Mouse (Mus musculus): ENCODE measurements at regions not wholly inside any gene's neighbourhood (a gene's known extent, or its start where the extent isn't known, plus 50 kb on each side); places are given as distances from the start of the nearest gene placed in this dataset.

DNA sequence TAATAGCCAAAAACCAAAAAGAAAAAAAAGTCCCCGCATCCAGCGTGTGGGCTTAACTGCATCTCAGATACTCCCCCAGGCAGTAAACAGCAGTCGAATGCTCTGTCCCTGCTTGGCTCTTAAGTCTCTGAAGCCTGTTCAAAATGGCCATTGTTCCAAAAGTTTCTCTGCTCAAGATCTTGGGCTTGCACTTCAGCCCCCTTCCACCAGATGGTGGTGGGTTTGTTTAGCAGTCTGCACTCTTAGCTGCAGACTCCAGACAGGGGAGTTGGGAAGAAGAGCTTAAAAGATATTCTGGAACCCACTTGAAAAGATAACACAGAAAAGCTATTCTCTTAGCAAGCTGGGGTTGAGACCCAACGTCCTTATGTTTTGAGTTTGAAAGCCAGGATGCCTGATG is 496.4 kb downstream of the Nedd1 start:
- no peak for DNase-seq

GRCm38 (mm10) chr10:92225071-92225470 is 497.1 kb downstream of the Nedd1 start:
- DNase-seq = no peak

- no peak for DNase-seq
Measured at GRCm38 (mm10) chr10:92219310-92219709, 502.9 kb downstream of the Nedd1 start.

GRCm38 (mm10) chr10:92170856-92171255 is 551.4 kb downstream of the Nedd1 start:
- no peak for DNase-seq

GRCm38 (mm10) chr10:92166057-92166456 is 556.2 kb downstream of the Nedd1 start:
- no peak for DNase-seq

DNA sequence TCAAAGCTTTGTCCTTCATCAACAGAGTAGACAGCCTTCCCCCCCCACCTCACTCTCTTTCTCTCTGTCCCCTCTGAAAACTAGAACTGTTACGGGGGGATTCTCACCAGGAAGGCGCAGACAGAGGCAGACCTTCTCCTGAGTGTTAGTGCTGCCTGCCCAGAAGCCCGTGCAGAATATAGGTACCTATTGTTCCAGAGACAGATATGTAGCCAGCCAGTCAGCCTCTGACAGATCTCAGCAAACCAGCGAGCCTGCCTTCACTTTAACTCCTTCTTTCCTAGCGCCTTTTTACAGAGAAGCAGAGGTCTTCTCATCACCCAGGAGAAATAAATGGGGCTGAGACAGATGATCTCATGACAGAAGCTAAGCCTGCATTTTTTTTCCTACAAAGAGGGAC is 557.2 kb downstream of the Nedd1 start:
- no peak for DNase-seq

GRCm38 (mm10) chr10:92164648-92164960 is 557.6 kb downstream of the Nedd1 start:
- no peak for DNase-seq

GRCm38 (mm10) chr10:92163851-92164647 is 558.2 kb downstream of the Nedd1 start:
- DNase-seq = no peak

DNA sequence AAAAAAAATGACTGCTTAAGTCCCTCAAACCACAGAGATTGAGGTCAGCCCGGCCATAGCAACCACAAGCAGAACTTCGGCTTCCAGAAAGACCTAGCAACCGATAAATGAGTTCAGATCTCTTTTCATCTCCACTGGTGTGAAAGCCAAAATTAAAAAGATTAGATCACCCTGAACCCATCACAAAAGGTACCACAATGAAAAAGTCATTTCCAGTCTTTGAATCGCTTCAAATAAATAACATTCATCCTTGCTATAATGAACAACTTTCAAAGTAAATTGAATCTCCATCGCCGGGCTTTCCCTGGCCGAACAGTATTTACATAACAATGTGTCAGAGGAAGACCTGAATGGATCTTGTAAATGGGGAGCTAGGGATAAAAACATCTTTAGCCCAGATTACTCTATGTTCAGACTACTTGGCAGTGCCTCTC is 559.1 kb downstream of the Nedd1 start:
- no peak for DNase-seq

DNA sequence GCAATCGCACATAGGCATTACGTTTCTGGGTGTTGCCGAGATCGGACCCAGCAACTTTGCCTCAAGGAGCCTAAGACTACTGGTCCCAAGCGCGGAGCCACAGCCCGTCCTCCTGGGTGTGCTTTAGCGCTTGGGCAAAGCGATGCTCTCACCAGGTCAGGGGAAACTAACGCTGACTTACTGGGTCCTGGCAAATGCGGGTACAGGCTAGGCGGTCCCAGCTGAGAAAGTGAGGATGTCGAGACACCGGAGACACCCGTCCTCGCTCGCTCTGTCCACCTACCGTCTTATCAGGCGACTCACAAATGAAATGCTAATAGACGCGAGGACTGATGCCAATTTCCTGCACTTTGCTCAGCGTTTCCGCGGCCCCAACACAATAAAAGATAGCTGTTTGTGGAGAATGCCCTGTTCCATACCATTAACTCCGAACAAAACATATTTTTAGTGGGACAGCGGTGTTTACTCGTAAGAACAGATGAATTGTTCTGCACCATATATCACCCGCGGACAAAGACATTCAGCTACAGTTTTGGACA is 559.7 kb downstream of the Nedd1 start:
- no peak for DNase-seq

- DNase-seq = no peak
Measured at GRCm38 (mm10) chr10:92161501-92161900, 560.7 kb downstream of the Nedd1 start.

DNA sequence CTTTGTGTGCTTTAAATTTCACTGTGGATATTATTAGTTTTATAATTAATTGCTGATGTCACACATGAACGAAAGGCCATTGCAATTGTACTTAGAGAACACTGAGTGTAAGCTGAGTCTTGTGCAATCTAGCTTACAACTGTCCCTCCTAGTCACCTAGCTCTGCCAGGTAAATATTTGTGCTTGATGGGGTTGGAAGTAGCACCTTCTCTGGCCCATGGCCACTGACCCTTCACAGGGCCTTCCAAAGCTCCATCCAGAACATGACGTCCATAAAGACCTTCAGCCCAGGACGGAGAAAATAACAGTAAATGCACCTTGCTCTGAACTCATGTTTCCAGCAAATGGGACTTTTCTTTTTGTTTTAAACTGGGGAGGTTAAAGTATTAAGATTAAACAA is 576.0 kb downstream of the Nedd1 start:
- DNase-seq = no peak

DNA sequence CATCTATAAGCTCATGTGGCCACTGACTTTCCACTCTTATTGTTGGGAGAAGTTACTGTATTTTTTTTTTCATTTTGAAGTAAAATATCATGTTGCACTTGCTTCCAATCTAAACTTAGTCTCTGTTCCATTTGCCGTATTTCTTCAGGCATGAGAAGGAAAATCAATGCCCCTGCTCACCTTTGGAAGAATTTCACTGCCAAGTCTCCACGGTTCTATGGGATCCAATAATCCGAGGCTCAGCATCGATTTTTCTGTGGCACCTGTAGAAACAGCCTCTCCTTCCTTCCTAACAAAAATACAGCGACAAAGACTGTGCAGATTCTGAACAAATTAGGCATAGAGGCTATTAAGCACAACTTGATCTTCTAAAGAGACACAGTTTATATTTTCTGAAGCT is 586.7 kb downstream of the Nedd1 start:
- no peak for DNase-seq

- no peak for DNase-seq
Measured at GRCm38 (mm10) chr10:92112790-92113189, 609.4 kb downstream of the Nedd1 start.

DNA sequence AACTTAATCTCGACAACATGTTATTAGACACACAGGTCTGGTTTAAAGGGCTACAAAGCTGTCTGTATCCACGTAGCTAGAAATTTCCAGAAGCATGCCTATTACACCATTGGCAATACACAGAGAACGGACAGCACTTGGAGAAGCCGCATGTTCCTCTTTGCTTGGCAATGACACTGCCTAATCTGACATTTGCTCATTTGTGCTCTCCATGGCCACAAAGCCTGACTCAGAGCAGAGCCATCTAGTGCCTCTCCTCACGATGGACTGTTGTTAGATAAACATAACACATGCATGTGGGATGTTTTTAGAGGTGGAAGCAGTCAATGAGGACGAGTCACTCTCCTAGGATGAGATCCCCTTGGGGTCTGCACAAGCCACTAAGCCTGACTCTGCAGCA is 615.9 kb downstream of the Nedd1 start:
- no peak for DNase-seq

DNA sequence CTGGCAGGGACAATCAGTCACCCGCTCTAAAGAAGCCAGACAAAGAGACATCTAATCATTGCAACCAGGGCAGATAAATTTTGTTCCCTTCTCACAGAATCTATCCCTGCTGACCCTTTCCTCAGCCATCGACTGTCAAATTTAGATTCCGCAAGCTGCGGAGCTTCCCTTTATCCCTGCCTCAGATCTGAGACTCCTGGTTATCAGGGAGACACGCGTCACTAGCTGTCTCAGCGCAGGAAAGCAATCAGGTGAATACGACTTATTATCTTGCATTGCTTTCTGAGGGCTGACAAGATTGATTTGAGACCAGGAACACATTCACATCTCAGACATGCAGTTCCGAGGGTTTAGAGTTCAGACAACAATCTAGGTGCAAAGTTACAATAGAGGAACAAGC is 618.3 kb downstream of the Nedd1 start:
- DNase-seq = no peak

DNA sequence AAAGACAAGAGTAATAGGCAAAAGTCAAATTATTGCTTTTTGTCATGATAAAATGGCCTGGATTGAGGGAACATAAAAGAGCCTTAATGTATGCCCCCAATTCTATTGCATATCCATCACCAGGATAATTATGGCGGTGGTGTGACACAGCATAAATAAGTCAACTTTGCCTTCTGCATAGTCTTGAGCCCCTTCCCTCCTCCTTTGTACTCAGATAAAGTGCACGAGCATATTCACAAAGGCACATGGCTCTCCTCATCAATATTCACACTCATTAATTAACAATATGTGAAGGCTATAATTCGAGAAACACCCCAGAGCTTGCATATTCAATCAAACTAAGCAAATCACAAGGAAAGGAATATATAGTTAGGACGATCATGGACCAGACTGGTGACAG is 619.5 kb downstream of the Nedd1 start:
- DNase-seq = no peak

DNA sequence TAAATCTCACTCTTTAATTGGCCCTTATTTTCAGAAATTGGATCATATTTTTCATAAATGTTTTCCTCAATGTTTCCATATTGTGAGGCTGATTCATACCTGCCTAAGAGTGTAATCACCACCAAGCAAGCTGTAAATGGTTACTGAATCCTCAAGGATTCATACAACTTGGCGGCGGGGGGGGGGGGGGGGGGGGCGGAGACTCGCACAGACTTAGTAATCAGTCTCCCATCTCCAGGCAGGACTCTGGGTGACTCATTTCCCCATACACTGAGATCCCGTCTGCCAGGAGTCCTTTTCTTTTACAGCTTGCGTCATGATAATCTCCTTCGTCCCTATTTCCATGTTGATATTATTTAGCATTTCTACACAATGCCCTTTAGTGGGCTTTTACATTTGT is 624.7 kb downstream of the Nedd1 start:
- DNase-seq = no peak

DNA sequence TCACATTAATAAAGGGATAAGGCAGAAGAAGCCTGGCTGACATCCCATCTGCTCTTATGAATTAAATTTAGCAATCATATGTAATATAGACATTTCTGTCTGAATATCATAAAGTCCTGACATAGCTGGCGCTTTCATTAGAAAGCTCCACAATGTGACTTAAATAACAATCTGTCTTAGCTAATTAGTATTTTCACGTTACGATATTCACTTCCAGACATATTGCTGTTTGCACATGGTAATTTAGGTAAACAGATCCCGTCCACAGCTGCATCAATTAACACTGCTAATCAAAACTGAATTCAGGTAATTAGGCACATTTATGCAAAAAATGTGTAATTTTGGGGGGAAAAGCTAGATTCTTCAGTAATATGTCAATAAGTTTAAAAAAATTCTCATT is 625.1 kb downstream of the Nedd1 start:
- no peak for DNase-seq

- DNase-seq = no peak
Measured at GRCm38 (mm10) chr10:92091480-92092395, 630.5 kb downstream of the Nedd1 start.

DNA sequence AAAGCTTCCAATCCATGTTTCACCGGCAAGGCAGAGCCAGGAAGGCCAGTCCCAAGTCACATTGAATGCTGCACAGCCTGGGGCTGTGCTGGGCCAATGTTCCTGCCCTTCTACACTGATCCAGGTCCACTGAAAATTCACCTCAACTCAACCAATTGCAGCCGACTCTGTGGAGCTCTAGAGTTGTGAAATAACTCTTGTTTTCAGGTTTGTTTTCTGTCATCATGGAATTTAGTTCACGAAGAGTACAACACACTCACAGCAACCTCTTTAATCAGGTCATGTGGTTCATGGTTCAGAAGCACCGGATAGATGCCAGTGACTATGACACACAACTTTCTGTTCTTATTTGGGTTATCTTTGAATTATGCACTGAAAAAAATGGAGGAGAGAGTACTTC is 640.1 kb downstream of the Nedd1 start:
- no peak for DNase-seq

DNA sequence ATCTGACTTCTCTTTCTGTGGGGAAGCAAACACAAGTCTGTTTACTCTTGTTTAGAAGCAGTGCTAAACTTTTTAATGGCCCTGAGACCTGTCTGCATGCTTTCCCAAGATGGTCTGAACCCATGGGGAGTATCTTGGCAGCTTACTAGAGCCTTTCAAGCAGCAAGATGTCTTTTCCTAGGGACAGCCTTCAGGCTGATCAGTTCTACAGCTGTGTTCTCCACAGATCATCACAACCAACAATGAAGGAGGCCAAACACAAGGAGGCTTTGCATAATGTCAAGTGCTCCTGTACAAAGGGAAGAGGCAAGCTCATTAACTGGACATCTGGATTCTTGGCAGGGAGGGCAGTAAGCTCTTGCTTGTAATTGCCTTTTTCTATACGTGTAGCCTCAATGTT is 641.0 kb downstream of the Nedd1 start:
- no peak for DNase-seq

DNA sequence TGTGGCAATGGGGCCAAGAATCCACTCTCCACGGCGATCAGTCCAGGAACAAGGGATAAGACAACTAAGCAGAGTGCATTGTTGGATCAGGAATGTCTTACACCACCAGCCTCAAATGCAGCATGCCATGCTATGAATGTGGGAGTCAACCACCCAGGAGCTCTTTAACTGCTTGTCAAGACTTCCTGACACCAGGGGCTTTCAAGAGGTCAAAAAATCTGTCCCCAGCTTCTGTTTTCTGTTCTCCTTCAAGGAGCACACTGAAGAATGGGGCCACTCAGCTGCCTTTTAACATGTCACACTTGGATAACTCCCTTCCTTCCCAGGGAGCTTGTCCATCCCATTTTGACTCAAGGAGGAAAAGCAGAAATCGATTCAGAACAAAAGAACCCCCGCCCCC is 642.8 kb downstream of the Nedd1 start:
- DNase-seq = no peak

Data from adrenal gland, postnatal 14 days (tissue).